Mouse (Mus musculus) mature B cell (primary cell): ENCODE data around the gene Hspbp1.

Experiments
- in situ Hi-C: fragments of 300-500 bp; cut with MboI; formaldehyde crosslinking; loops from 2 replicates; pipeline ENCODE4 v1.14.3; 2019

Hspbp1 gene

DNA sequence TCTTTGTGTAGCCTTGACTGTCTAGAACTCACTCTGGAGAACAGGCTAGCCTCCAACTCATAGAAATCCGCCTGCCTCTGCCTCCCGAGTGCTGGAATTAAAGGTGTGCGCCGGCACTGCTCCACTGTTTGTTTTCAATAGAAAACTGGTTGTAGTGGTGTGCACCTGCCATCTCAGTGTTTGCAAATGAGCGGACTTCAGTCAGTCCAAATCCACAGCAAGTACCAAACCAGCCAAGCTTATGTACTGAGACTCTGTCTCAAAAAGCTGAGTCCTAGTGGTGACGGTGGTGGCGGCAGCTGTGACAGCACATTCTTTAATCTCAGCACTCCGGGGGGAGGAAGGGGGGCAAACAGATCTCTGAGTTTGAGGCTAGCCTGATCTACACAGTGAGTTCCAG lies 16.4 kb downstream of the Hspbp1 start:
- in situ Hi-C loops: no loop called here

DNA sequence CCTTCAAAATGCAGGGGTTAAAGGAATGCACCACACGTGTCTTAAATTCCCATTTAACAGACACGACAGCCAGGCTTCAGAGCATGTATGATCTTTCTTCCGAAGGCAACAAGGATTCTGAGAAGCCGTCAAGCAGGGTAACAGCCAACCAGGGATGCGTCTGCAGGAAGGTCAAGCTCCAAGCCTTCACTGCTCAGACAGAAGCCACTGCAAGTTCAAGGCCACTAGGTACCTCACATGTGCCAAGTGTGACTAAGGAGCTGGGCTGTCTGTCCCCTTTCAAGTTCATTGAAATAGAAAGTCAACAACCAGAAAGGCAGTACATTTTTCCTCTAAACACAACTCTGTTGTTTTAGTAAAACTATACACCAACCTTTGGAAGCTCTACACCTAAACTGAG lies 18.0 kb downstream of the Hspbp1 start:
- in situ Hi-C loops: no loop called here

DNA sequence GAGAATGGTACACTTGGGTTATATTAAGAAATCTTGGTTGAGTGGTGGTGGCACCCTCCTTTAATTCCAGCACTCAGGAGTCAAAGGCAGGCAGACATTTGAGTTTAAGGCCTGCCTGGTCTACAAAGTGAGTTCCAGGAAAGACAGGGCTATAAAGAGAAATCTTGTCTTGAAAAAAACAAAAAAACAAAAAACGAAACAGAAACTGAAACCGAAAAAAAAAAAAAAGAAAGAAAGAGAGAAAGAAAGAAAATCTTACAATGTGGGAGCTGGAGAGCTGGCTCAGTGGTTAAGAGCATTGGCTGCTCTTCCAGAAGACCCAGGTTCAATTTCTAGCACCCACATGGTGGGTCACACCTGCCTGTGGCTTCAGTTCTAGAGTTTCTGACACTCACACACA lies 21.1 kb downstream of the Hspbp1 start:
- in situ Hi-C loops: no loop called here

DNA sequence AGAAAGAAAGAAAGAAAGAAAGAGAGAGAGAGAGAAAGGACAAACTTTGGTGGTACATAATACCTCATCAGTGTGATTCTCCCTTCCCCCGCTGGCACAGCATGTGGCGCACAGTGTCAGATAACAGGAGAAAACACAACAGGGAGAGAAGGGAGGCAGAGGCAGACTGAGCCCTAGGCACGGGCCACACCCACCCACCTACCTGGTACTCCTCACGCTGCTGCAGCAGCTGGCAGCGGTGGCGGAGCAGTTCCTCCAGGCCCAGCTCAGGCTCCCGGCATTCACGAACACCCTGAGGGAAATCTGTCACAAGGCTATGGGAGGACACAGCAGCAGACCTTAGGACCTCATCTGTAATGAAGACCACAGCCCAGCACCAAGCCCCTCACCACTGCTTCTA lies 21.7 kb downstream of the Hspbp1 start:
- in situ Hi-C loops: no loop called here

DNA sequence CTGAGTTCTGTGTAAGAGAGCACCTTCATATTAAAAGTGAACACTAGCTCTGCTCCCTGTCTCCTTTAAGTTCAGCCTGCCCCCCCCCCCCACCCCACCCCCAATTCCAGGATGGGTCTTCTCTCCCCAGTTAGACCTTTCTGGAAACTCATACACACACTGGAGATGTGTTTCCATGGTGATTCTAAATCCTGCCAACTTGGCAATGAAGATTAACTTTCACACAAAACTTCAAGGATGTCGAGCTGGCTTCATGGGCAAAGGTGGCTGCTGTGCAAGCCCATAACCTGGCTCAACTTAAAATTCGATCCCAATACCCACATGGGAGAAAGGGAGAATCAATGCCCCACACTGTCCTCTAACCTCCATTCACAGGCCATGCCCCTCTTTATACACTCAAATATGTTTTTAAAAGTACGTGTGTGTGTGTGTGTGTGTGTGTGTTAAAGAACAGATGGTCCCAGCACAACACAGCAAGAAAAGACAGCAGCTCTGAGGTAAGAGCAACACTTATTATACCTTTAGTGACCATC lies 24.9 kb downstream of the Hspbp1 start:
- in situ Hi-C loops: no loop called here

DNA sequence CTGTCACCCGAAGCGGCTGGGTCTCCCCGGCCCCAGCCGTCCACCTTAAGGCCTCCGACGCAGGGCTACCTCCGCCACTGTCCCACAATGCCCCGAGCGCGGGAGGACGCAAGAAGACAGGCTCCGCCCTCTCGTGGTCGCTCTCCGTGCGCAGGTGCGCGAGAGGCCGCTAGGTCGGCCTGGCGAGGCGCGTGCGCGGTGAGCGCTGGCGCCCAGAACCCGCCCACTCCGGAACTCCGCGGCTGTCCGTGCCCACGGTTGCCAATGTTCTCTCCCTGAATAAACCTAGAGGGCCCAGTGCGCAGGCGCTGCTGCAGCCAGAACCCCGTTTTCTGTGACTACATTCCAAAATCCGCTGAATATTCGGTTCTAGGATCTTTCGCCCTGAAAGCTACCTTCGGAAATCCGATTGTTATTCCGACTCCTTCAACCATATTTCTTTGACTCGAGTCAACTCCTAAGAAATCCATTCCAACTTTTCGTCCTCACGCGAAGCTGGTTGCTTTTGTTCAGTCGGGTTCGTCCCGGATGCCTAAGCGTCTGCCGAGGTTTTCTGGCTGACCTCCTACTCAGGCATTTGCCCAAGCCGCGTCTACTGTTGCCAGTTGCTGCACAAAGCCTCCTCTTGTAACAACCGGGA lies 25.8 kb downstream of the Hspbp1 start, which contains the start of gene Ppp6r1:
TSS of gene Ppp6r1 (minus strand) at position 108 of the 640 bp plus-strand sequence.
- in situ Hi-C loops: no loop called here

DNA sequence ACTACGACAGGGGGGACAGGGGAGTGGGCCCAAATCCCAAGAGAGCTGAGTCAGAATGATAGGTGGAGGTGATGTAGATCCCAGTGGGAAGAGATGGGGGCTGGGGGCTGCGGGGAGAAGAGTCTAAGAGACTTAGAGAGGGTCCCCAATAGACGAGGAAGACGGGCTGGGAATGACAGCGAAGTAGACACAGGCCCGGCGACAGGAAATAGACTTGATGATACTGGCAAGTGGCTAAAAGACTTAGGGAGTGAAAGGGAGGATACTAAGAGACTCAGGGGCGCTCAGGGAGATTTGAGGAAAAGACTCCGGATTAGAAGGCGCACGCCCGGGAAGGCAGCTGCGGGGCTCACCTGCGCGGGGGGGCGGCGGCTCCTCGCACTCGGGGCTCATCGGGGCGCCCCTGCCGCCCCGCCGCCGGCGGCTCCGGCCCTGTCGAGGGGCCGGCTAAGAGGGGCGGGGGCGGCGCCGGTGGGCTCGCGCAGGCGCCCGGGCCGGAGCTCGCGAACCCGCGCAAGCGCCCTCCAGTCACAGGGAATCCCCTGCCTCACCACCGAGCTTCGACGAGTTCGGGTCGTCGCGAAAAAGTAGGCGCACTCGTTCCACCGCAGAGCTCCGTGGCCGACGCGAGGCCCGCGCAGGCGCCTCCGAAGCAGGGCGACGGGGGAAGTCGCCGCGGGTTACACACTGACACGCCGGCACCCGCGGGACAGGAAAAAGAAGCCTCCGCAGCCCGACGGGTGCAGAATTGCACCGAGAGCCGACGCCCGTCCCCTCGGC lies 26.6 kb downstream of the Hspbp1 start:
- in situ Hi-C loops: no loop called here

DNA sequence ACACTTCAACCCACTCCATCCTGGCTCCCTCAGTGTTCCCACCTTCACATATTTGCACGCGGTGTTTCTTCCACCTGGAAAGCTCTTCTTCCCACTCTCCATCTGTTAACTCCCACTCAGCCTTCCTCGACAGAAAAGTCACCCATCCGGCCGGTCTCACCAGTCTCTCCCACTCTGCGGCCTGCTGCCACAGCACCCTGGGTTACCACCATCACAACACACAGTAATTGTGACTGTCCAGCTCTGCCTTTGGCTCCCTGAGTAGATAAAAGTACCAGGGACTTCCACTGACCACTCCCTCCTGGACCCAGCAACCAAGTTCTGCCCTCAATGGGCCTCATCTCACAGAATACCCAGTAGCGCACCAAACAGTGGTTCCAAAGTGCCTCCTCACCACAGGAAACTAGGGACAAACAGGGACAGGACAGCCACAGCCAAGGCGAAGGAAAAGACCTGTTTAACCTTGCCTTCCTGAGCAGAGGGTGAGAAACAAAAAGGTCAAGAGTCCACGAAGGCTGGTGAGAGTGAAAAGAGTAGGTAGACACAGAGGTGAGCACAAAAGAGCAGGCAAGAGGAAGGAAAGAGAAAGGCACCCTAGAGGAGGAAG lies 27.2 kb downstream of the Hspbp1 start:
- in situ Hi-C loops: no loop called here

DNA sequence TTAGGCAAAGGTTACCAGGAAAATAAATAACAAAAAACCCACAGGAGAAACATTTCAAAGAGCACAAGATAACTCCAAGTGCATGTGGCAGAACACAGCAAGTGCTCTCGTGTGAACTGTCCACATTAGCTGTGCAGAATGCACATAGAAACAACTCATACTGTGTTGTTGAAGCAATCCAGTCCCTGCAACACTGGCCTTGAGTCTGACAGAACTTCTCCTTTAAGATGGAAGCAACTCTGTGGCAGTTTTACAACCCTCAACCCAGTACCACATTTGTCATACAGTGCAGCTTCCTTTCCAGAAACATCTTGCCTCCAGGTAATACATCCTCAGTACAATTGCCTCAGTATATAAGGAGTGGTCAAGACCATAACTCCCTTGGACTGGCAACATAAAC lies 28.1 kb downstream of the Hspbp1 start:
- in situ Hi-C loops: no loop called here

DNA sequence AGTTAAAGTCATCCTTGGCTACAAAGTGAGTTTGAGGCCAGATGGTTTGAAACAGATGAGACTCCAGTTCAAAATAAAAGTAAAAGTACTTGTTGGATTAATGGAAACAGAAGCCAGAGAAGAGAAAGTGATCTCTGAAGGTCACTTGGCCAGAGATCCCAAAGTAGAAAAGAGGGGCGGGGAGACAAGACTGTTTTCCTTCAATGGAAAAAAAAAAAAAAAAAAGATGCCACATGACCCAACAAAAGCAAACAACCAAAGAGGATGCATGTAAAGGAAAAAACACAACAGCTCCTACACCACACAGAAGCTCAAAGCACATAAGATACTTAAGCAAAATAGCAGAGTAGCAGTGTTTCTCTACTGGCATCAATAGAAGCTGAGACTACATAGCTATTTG lies 29.0 kb downstream of the Hspbp1 start:
- in situ Hi-C loops: no loop called here

DNA sequence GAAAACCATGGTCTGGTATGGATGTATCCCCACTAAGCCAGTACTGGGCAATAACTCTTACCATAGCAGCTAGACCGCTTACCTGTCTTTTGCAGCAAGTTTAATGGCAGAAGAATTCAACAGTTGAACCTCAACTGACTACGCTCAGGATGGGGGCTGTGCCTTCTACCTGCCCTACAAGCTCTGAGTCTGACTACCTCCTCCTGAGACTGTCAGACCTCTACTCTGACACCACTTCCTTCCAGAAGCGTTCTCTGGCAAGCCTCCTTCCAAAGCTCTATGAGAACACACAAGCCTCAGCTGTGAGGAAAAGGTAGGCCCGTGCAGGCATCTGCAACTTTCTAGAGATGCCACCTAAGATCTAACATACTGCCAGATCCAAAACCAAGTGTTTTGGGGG lies 29.5 kb downstream of the Hspbp1 start:
- in situ Hi-C loops: no loop called here

DNA sequence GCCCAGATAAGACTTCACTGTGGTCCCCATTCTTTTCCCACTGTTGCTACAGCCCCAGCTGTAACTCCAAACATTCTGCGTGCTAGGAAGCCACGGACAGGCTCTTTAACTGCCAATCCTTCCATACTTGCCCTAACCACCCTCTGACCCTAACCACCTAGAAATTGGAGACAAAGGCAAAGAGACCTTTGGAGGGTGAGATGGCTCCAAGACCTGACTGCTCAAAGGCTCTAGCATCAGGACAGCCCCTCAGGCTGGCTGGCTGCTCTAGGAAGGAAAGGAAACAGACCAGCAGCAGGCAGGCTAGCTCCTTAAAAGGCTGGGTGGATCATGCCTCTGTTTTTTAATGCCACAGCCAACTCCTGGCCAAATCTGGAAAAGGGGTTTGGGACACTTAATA lies 30.6 kb downstream of the Hspbp1 start:
- in situ Hi-C loops: no loop called here

DNA sequence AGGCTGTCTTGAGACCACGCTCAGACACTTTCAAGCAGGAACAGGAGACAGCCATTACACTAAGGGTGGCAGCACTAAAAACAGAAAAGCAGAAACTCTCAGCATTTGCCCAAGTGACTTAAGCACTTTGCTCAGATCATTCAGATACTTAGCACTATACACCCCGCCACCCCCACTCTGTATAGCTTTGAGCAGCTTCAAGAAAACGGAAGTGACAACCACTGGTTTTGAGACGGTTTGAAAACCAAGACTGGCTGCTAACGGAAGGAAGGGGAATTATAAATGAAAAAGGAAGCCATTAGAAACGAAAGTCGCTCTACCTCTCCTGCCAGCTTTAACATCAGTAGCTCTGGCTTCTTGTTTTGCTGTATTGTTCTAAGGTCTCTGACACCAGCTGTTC lies 31.1 kb downstream of the Hspbp1 start:
- in situ Hi-C loops: no loop called here

DNA sequence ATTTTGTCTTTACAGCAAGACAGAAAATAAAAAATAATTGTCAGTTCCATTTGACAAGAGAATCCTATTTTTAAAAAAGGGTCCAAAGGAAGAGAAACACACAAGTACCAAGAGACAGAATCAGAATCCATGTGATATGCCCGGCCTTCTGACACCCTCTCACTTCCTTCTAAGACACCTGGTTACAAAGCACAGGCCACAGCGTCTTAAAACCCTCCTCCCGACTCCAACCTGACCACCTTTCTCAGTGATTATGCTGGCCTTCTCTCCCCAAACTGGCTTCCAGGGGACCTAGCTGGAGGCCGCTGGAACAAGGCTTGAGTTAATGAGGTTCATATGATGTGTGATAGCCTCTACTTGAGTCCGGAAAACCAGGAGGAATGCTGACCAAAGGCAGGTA lies 31.5 kb downstream of the Hspbp1 start:
- in situ Hi-C loops: no loop called here

DNA sequence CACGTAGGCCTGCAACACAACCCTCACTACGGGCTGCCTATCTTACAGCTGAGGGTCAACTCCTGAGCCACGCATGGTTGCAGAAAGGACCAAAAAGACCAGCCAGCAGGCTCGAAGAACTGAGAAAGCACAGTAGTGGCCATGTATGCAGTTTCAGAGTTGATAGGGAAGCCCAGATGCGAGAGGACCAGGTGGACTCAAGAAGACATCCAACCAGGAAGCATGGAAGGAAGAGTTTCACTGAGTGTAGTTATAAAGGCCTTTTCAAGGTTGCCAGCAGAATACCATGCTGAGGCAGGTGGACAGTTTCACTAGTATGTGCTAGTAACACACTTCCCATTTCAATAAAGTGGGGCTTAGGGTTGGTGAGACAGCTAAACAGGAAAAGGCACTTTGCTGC lies 32.1 kb downstream of the Hspbp1 start:
- in situ Hi-C loops: no loop called here

DNA sequence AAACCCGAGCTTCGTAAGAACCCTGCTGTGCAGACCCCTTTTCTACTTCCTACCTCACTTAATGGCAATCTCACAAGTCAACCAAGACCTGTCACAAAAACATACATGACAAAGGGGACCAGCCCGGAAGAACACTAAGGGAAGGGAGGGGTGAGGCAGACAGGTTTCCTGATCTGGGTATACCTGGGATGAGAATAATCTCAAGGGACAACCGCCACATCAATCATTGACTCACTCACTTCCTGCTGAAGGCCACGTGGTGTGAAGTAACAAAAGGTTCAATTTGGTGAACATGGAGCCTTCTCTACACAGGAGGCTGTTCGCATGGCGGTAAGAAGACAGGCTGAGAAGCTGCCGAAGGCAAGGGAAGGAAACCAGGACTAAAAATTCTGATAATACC lies 33.3 kb downstream of the Hspbp1 start:
- in situ Hi-C loops: no loop called here

DNA sequence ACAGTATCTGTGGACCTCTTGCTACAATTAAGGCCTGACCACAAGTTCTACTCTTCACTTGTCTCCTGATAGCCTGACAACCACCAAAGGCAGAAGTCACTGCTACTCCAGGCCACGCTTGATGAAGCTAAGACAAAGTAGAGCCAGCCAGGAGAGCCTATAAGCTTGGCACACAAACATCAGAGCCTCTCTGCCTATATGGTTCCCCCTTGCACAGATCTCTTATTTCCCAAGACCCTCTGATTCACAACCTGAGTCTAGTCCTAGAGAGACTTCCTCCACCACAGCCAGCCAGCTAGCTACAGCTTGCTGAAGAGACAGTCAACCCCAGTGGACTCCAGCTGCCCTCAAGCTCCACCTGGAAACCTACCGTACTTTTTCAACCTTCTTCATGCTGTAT lies 36.9 kb downstream of the Hspbp1 start:
- in situ Hi-C loops: no loop called here

DNA sequence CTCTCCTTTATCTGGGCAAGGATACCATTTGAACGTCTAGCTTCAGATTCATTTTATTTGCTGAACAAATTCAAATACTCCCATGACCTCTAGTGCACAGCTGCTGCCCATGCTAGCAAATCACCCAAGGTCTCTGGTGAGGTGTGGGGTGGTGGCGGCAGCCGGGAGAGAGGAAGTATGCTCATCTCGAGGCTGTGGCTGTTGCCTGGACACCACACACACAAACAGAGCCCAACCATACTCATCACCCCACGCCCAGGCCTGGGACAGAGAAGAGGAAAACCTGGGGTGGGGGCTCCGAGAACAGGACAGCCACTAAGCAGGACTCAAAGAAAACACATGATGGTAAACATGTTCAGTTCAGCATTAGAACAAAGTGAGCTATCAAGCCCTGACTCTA lies 37.6 kb downstream of the Hspbp1 start:
- in situ Hi-C loops: no loop called here

DNA sequence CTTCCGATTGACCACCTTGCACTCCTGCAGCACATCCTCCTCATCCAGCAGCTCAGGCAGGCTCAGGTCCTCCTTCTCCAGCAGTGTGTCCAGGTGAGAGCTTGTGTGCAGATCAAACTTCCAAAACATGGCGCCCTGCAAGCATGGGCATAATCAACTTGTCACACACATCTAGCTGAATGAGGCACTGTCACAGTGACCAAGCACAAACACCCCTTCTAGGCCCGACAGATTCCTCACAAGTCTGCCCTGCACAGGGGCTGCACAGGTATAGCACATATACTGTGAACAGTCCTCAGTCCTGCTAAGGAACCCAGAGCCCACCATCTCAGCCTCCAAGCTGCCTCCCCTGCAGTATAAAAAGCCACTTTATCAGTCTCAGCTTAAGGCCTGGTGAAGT lies 38.1 kb downstream of the Hspbp1 start:
- in situ Hi-C loops: no loop called here

DNA sequence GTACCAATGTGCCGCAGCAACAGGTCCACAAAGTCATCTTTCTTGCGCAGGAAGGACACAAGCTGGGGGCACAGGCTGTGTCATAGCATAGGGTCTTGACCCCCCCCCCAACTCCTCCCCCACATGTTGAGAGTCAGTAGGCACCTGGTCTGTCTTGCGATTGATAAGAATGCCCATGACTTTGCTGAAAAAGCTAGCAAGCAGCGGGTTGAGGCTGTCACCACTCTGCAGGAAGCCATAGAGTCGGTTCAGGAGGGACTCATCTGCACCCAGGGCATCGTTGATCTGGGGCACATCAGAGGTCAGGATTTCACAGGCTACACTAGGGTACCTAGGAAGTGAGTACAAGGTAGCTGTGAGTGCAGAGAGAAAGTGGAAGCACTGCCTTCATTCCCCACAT lies 41.6 kb downstream of the Hspbp1 start:
- in situ Hi-C loops: no loop called here

DNA sequence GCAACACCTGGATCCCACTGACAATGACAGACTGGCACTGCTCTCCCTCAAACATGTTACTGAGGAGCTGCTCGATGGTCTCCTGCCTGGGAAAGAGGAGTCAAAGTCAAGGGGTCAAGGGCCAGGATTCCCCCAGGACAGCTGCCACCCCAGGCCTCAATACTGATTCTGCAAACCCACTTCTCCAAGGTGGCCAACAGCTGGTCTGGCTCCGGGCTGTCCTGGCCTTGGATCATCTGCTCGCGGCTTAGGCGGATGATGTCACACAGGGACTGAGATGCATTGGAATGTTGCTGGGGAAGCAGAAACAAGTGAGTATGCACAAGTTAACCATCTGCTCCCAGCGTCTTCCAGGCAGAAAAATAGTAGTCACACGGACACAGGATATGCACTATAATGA lies 42.9 kb downstream of the Hspbp1 start:
- in situ Hi-C loops: no loop called here

DNA sequence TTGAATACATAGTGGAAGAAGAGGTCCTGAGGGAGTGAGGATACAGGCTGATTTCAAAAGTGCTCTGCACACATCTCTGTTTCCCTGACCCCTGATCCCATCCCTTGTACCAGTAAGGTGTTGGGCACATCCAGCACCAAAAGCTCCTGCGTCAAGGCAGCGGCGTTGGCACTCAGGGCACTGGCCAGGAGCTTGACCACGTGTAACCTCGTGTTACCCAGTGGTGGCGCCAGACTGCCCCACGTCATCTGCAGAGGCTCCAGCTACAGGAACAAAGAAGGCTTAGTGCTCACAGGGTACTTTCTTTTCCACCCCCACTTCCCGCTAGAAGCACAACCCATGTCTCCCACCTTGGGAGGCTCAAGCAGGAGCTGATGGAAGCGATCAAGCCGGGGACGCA lies 43.7 kb downstream of the Hspbp1 start:
- in situ Hi-C loops: no loop called here

DNA sequence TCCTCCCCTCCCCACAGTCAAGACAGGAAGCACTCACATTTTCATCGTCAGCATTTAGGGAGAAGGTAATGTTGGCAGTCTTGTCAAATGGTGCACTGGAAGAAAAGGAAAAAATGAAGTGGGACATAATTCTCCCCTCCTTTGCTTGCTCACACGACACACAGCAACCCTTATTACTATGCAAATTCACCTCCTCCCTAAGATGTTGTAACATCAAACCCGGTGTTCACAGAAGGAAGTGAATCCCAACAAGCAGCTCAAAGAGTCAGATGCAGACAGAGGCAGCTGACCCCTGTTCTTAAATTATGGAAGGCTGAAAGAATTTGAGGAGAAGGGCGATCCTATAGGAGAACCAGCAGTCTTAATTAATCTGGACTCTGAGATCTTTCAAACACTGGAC lies 48.7 kb downstream of the Hspbp1 start:
- in situ Hi-C loops: no loop called here
